Mouse (Mus musculus) T-helper 2 cell (primary cell): ENCODE results near the gene Fastkd1.
"Not testable (repeated sequence)": the region's sequence is repeated elsewhere in the genome, so short reads cannot be mapped to it uniquely, and the experiment has no call there.

Experiments
- in situ Hi-C: fragments of 300-600 bp; cut with MboI, MseI; formaldehyde crosslinking; loops from one replicate; pipeline ENCODE4 v1.15.1; 2025; ENCODE audit warnings: high pct_unique_total_duplicates

Gene Fastkd1

GRCm38 (mm10) chr2:69673723-69674122 is 39.6 kb downstream of the Fastkd1 start:
- in situ Hi-C loops = no loop called here

GRCm38 (mm10) chr2:69669853-69670252 is 43.5 kb downstream of the Fastkd1 start, which contains the start of gene Klhl41:
Klhl41 (plus strand) TSS chr2:69670120.
- in situ Hi-C loops = no loop called here

DNA sequence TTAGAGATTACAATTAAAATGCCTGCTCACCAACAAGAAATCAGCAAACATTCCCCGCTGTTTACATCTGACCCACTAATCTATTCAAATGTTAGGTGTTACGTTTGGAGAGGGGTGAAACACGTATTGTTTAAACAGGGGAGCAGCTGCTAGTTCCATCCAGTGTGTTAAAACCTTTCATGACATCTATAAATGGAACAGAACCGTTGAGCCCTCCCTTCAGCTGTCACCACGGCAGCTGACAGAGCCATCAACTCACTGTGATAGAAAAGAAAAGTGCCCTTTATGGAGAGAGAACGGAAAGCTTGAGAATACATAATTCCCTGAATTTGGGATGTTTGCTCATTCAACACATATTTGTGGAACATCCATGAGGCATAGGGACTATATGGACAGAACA is 44.9 kb downstream of the Fastkd1 start:
- in situ Hi-C loops = no loop called here

DNA sequence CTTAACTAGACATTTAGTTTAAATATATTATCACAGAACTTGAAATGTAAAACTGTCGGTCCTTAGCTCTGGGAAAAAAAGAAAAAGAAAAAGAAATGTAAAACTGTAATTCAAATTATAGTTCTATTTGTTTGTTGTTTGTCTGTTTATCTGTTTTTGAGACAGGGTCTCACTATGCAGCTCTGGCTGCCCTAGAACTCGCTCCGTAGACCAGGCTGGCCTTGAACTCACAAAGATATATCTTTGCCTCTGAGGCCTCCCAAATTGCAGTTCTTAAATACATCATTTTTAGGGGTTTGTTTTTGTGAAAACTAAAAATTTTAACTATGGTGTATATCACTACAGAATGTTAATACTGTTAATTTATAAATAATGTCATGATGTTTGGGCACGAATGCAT is 45.7 kb downstream of the Fastkd1 start:
- in situ Hi-C loops = no loop called here

- in situ Hi-C loops = no loop called here
Observed at GRCm38 (mm10) chr2:69663827-69664476, 49.4 kb downstream of the Fastkd1 start.

DNA sequence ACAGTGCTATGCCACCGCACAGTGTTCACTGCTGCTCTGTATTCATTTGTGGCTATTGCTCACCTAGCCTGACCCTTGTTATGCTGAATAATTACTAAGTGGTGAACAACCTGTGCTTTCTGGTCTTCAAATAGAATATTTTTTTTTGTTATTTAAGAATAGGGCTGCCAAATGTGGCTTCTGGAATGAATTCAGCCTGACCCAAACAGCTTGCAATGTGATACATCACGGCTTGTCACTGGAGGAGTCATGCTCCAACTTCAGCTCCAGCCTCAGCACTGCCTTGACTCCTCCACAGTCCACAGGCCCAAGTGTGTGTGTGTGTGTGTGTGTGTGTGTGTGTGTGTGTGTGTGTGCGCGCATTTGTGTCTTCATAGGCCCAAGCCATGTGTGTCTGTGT is 54.0 kb downstream of the Fastkd1 start:
- in situ Hi-C loops = no loop called here

DNA sequence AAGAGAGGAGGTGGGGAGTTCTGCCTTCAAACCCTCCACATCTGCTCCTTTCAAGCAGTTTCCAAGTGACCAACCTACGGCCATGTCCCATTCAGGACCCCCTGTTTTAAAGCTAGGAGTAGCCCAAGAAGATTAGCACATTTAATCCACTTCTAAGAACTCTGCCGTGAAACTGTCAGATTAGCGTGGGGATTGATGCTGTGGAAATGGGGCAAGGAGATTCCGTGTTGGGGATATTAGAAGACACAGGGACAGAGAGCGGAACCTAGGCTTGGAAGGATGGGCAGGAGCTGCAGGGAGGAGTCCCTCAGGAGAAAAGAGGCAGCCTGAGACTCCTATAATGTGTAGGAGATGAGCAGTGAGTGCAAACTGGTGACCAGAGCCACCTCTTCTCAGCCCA is 63.6 kb downstream of the Fastkd1 start:
- in situ Hi-C loops = no loop called here

GRCm38 (mm10) chr2:69646726-69647490 is 66.4 kb downstream of the Fastkd1 start, which contains the start of gene Bbs5:
Bbs5 (plus strand) TSS chr2:69647171.
- in situ Hi-C loops = no loop called here

GRCm38 (mm10) chr2:69644968-69645617 is 68.2 kb downstream of the Fastkd1 start:
- in situ Hi-C loops = no loop called here

GRCm38 (mm10) chr2:69640100-69640499 is 73.2 kb downstream of the Fastkd1 start:
- in situ Hi-C loops = no loop called here

DNA sequence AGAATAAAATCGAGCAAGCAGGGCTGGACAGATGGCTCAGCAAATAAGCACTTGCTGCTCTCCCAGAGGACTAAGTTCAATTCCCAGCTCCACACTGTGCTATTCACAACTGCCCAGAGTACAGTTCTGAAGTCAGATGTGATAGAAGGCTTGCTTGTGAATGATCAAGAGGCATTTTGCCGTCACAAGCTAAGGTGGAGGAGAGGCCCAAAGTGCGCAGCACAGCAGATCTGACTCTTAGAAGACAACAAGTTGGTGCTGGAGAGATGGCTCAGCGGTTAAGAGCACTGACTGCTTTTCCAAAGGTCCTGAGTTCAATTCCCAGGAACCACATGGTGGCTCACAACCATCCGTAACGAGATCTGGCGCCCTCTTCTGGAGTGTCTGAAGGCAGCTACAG is 75.3 kb downstream of the Fastkd1 start:
- in situ Hi-C loops = not testable (repeated sequence)
